Mouse (Mus musculus) forebrain, embryonic 15.5 days (tissue): Measurements from ENCODE around the gene Mucl3. TPM values are rescaled to one million over a fixed set of nuclear protein-coding genes. Genes with fewer than 3 reads are reported as not detected.

Experiments used
- ATAC-seq: fragments of 200-750 bp; cut with Nextera tagmentation; replicated peaks from 2 replicates; pipeline ENCODE4 v1.8.0; 2017; ENCODE audit warnings: mild to moderate bottlenecking, moderate TSS enrichment, moderate library complexity
- H3K27ac ChIP-seq: fragments of 300-500 bp; sonication (generic); replicated peaks from 2 replicates; pipeline ENCODE4 v1.5.1; 2015; ENCODE audit warnings: mild to moderate bottlenecking, inconsistent platforms
- H3K27me3 ChIP-seq: fragments of 300-500 bp; sonication (generic); 2 replicates; pipeline ENCODE4 v1.6.1; 2015; ENCODE audit warnings: inconsistent platforms
- H3K36me3 ChIP-seq: fragments of 300-500 bp; sonication (generic); 2 replicates; pipeline ENCODE4 v1.6.1; 2015; ENCODE audit warnings: mild to moderate bottlenecking, inconsistent platforms
- H3K4me1 ChIP-seq: fragments of 300-500 bp; sonication (generic); 2 replicates; pipeline ENCODE4 v1.6.1; 2015; ENCODE audit warnings: inconsistent platforms
- H3K4me2 ChIP-seq: fragments of 300-500 bp; sonication (generic); replicated peaks from 2 replicates; pipeline ENCODE4 v1.6.1; 2015; ENCODE audit warnings: mild to moderate bottlenecking, inconsistent platforms
- H3K4me3 ChIP-seq: fragments of 300-500 bp; sonication (generic); 2 replicates; pipeline ENCODE4 v1.5.1; 2015; ENCODE audit warnings: mild to moderate bottlenecking, inconsistent platforms
- H3K9ac ChIP-seq: fragments of 300-500 bp; sonication (generic); replicated peaks from 2 replicates; pipeline ENCODE4 v1.6.1; 2015; ENCODE audit warnings: mild to moderate bottlenecking, inconsistent platforms
- H3K9me3 ChIP-seq: fragments of 300-500 bp; sonication (generic); 2 replicates; pipeline ENCODE4 v1.6.1; 2016; ENCODE audit warnings: inconsistent platforms
- WGBS: fragments of 180-500 bp; shearing (Covaris S2); methylation state at CpG from one replicate; pipeline ENCODE4 v1.1.7; 2015; ENCODE audit warnings: mixed read lengths; 5-methylcytosine and 5-hydroxymethylcytosine counted together
- polyA plus RNA-seq: library from polyadenylated mRNA; unstranded; fragments of >200 nt; fragmentation: Nextera tagmentation; extraction: Ambion mirVana; gene quantifications from 2 replicates; pipeline ENCODE4 v1.2.1, GENCODE M21; 2015

Gene Mucl3
- polyA plus RNA-seq, 1 experiment from 2014 or later = not detected

- no peak overlapping the region for H3K4me3 ChIP-seq
- no peaks in the 10 kb centered on the region for H3K27me3 ChIP-seq
- H3K36me3 ChIP-seq = no peaks in the 10 kb centered on the region
- H3K4me2 ChIP-seq = no peak overlapping the region
- H3K9ac ChIP-seq = no peak overlapping the region
- ATAC-seq = no peak
- no peaks in the 10 kb centered on the region for H3K9me3 ChIP-seq
- no peak overlapping the region for H3K27ac ChIP-seq
- 80% methylated on average over 1 of the region's 1 CpGs for WGBS
- peaks cover 11% of the 10 kb centered on the region for H3K4me1 ChIP-seq
These were observed 56.2 kb downstream of the Mucl3 start for GRCm38 (mm10) chr17:35587291-35587690.

Other genes with a start within 250 kb of the Mucl3 start
- 0.33 and 0.53 TPM in 2 replicates for gene H2-Q6, start 218.8 kb downstream of the Mucl3 start, polyA plus RNA-seq
- 1.2 and 1.3 TPM in 2 replicates for gene H2-Q7, start 204.5 kb downstream of the Mucl3 start, polyA plus RNA-seq
- 0.11 and 0.83 TPM in 2 replicates for gene H2-Q10, start 173.6 kb downstream of the Mucl3 start, polyA plus RNA-seq
- not detected in 2 replicates for gene Pou5f1, start 137.7 kb downstream of the Mucl3 start, polyA plus RNA-seq
- gene Tcf19, start 126.9 kb downstream of the Mucl3 start, polyA plus RNA-seq = 33.6 and 36.9 TPM in 2 replicates
- 9.5 and 10.6 TPM in 2 replicates for gene Cchcr1, start 126.6 kb downstream of the Mucl3 start, polyA plus RNA-seq
- gene Psors1c2, start 110.5 kb downstream of the Mucl3 start, polyA plus RNA-seq = 1.2 and 1.5 TPM in 2 replicates
- gene Cdsn, start 91.6 kb downstream of the Mucl3 start, polyA plus RNA-seq = 0.06 and 0.11 TPM in 2 replicates
- not detected in 2 replicates for gene 2300002M23Rik, start 76.2 kb downstream of the Mucl3 start, polyA plus RNA-seq
- gene Sfta2, start 42.1 kb downstream of the Mucl3 start, polyA plus RNA-seq = not detected in 2 replicates
- not detected in 2 replicates for gene Gm9573, start 17.1 kb downstream of the Mucl3 start, polyA plus RNA-seq
- gene Vars2, start 23.9 kb upstream of the Mucl3 start, polyA plus RNA-seq = 16.2 and 18.1 TPM in 2 replicates
- gene Gtf2h4, start 30.0 kb upstream of the Mucl3 start, polyA plus RNA-seq = 36.1 and 37.8 TPM in 2 replicates
- gene Ddr1, start 60.9 kb upstream of the Mucl3 start, polyA plus RNA-seq = 127 TPM in 2 replicates
- 7.3 and 8.1 TPM in 2 replicates for gene Ier3, start 178.0 kb upstream of the Mucl3 start, polyA plus RNA-seq
- gene Flot1, start 179.5 kb upstream of the Mucl3 start, polyA plus RNA-seq = 68.3 and 75.1 TPM in 2 replicates
- 1,924 and 1,932 TPM in 2 replicates for gene Tubb5, start 194.6 kb upstream of the Mucl3 start, polyA plus RNA-seq
- 11.7 TPM in 2 replicates for gene Mdc1, start 197.8 kb upstream of the Mucl3 start, polyA plus RNA-seq
- gene Nrm, start 217.6 kb upstream of the Mucl3 start, polyA plus RNA-seq = 24.5 and 28.3 TPM in 2 replicates
- gene Ppp1r18, start 221.9 kb upstream of the Mucl3 start, polyA plus RNA-seq = 20.8 and 21.9 TPM in 2 replicates
- 36.3 and 38.0 TPM in 2 replicates for gene Dhx16, start 236.1 kb upstream of the Mucl3 start, polyA plus RNA-seq